Mouse (Mus musculus): ENCODE measurements around the gene Csmd2. TPM values are rescaled to one million over a fixed set of nuclear protein-coding genes. Genes with fewer than 3 reads are reported as not detected.

Csmd2 gene
- total RNA-seq, 2 experiments from 2014 or later: not detected

- ATAC-seq (ENCODE audit: poor library complexity, severe bottlenecking): no peak
Measured at GRCm38 (mm10) chr4:128239113-128239512, 251.5 kb downstream of the Csmd2 start.

- ATAC-seq (ENCODE audit: poor library complexity, severe bottlenecking): no peak
Measured at GRCm38 (mm10) chr4:128241075-128241853, 253.6 kb downstream of the Csmd2 start.

- ATAC-seq (ENCODE audit: poor library complexity, severe bottlenecking): no peak
Measured at GRCm38 (mm10) chr4:128241854-128242356, 254.2 kb downstream of the Csmd2 start.

- no peak for ATAC-seq (ENCODE audit: poor library complexity, severe bottlenecking)
Measured at GRCm38 (mm10) chr4:128245201-128245600, 257.5 kb downstream of the Csmd2 start.

GRCm38 (mm10) chr4:128248676-128249075 lies 261.0 kb downstream of the Csmd2 start:
- ATAC-seq (ENCODE audit: poor library complexity, severe bottlenecking): no peak

GRCm38 (mm10) chr4:128259211-128259610 lies 271.6 kb downstream of the Csmd2 start:
- no peak for ATAC-seq (ENCODE audit: poor library complexity, severe bottlenecking)

- ATAC-seq (ENCODE audit: poor library complexity, severe bottlenecking): no peak
Measured at GRCm38 (mm10) chr4:128260907-128261560, 273.4 kb downstream of the Csmd2 start, which contains the start of gene Hmgb4. Hmgb4 (minus strand) TSS chr4:128260957.

GRCm38 (mm10) chr4:128264491-128264890 lies 276.8 kb downstream of the Csmd2 start:
- no peak for ATAC-seq (ENCODE audit: poor library complexity, severe bottlenecking)

GRCm38 (mm10) chr4:128265341-128265740 lies 277.7 kb downstream of the Csmd2 start:
- ATAC-seq (ENCODE audit: poor library complexity, severe bottlenecking): no peak

GRCm38 (mm10) chr4:128269261-128269875 lies 281.7 kb downstream of the Csmd2 start:
- no peak for ATAC-seq (ENCODE audit: poor library complexity, severe bottlenecking)

- ATAC-seq (ENCODE audit: poor library complexity, severe bottlenecking): no peak
Measured at GRCm38 (mm10) chr4:128270177-128270576, 282.5 kb downstream of the Csmd2 start.

GRCm38 (mm10) chr4:128270931-128271330 lies 283.3 kb downstream of the Csmd2 start:
- ATAC-seq (ENCODE audit: poor library complexity, severe bottlenecking): no peak

GRCm38 (mm10) chr4:128272501-128272900 lies 284.8 kb downstream of the Csmd2 start:
- ATAC-seq (ENCODE audit: poor library complexity, severe bottlenecking): no peak

GRCm38 (mm10) chr4:128273146-128273545 lies 285.5 kb downstream of the Csmd2 start:
- ATAC-seq (ENCODE audit: poor library complexity, severe bottlenecking): no peak

- ATAC-seq (ENCODE audit: poor library complexity, severe bottlenecking): no peak
Measured at GRCm38 (mm10) chr4:128275116-128275515, 287.5 kb downstream of the Csmd2 start.

GRCm38 (mm10) chr4:128275586-128275985 lies 287.9 kb downstream of the Csmd2 start:
- no peak for ATAC-seq (ENCODE audit: poor library complexity, severe bottlenecking)

- no peak for ATAC-seq (ENCODE audit: poor library complexity, severe bottlenecking)
Measured at GRCm38 (mm10) chr4:128285009-128285408, 297.4 kb downstream of the Csmd2 start.

GRCm38 (mm10) chr4:128288095-128288494 lies 300.4 kb downstream of the Csmd2 start:
- no peak for ATAC-seq (ENCODE audit: poor library complexity, severe bottlenecking)

GRCm38 (mm10) chr4:128304049-128304448 lies 316.4 kb downstream of the Csmd2 start:
- no peak for ATAC-seq (ENCODE audit: poor library complexity, severe bottlenecking)

GRCm38 (mm10) chr4:128306011-128306410 lies 318.4 kb downstream of the Csmd2 start:
- no peak for ATAC-seq (ENCODE audit: poor library complexity, severe bottlenecking)

GRCm38 (mm10) chr4:128315328-128315727 lies 327.7 kb downstream of the Csmd2 start:
- ATAC-seq (ENCODE audit: poor library complexity, severe bottlenecking): no peak

GRCm38 (mm10) chr4:128317951-128318350 lies 330.3 kb downstream of the Csmd2 start:
- ATAC-seq (ENCODE audit: poor library complexity, severe bottlenecking): no peak

All from megakaryocyte, adult 5-6 weeks (primary cell).